Mouse (Mus musculus) left cerebral cortex, postnatal 4 days (tissue): Measurements from ENCODE around the gene Mrpl20. TPM values are rescaled to one million over a fixed set of nuclear protein-coding genes. Genes with fewer than 3 reads are reported as not detected.
A peak's percentile ranks its signal among the peaks of the same experiment; 100 is the strongest.

Experiments
- DNase-seq: peaks from one replicate; pipeline ENCODE4 v3.0.0-alpha.2; 2022
- intact Hi-C: fragments of 180-260 bp; cut with DNase I; formaldehyde crosslinking; loops from one replicate; pipeline ENCODE4 v1.15.1; 2025
- total RNA-seq, 2 experiments: library from RNA; stranded (reverse); gene quantifications; 2 replicates each; pipeline ENCODE4 v1.2.3; 2021

Mrpl20 gene
- total RNA-seq, 2 experiments from 2014 or later: 102 to 104 TPM

GRCm38 (mm10) chr4:155830596-155830995, 27.9 kb downstream of the Mrpl20 start:
- intact Hi-C loops: no loop called here
- no peak for DNase-seq

DNA sequence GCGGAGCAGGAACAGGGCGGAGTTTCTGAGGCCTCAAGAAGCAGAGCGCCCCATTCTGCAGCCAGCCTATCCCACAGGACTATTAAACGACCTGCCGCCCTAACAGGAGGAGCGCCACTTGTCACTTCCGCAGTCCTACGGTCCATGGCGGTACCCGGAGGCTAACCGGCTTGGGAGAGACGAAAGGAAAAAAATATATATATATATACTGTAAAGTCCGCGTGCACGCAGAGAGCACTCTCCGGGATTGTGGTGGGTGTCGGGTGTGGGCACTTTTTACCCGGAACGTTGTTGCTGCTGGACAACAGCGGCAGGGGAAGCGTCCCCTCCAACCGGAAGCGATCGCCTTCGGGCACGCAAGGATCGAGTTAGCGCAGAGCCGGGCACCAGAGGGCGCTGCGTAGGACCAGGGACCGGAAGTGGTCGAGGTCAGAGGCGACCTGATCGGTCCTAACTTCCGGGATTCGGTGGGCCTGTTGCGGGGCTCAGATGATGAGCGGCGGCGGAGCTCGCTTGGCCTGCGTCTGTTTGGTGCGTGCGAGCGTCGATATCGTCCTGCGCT, 28.6 kb downstream of the Mrpl20 start, which contains the start of gene Aurkaip1:
Gene Aurkaip1 (plus strand): TSS at position 68 of the 562 bp plus-strand sequence.
- peak; percentile 98 for DNase-seq

GRCm38 (mm10) chr4:155831831-155832230, 29.2 kb downstream of the Mrpl20 start:
- intact Hi-C loops: no loop called here
- DNase-seq: no peak

More for the DNA sequence above, 28.6 kb downstream of the Mrpl20 start, which contains the start of gene Aurkaip1:
- intact Hi-C loops: no loop called here

GRCm38 (mm10) chr4:155832321-155832720, 29.6 kb downstream of the Mrpl20 start:
- intact Hi-C loops: no loop called here
- DNase-seq: no peak

GRCm38 (mm10) chr4:155833234-155833633, 30.6 kb downstream of the Mrpl20 start:
- DNase-seq: no peak
- intact Hi-C loops: no loop called here

DNA sequence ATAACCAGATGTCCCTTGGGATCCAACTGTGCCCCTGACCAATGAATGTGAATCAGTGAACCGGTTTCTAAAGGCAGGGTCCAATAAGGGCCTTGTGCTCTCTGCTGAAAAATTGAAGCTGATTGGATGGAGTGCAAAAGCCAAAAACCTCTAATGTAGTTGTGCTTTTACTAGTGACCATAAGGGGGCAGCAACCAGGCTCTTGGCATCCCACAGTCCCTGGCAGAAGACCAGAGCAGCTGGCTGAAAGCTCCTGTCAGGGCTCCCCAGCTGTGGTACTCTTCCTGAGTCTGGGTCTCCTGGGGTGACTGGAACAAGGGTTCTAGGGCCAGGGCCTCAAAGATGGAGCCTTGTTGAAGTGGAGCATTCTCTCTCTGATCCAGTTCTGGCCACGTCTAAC, 31.2 kb downstream of the Mrpl20 start:
- intact Hi-C loops: no loop called here
- DNase-seq: peak; percentile 85

DNA sequence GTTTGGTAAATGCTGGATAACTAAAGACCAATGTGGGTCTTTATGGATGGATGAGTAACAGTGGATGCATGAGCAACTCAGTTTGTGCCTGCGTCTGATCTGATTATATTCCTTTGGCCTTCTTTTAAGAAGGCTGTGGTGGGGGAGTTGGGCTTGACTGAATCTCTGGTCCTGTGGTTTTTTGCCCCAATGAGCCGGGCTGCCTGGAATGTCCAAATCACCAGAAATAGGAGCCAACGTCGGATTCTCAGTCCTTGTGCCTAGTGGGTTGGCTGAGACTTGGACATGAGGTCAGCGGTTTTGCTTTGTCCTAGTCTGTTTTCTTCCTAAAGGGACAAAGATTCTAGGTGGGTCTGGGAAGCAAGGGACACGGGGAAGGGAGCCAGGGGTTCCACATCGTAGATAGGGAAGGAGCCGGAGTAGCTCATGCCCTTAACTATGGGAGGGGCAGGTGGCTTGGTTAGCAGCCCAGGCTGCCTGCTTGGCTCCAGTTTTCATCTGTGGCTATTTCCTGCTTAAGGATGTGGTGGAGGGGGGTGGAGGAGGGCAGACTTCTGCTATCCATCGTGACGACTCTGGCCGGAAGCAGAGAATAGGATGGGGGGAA, 34.8 kb downstream of the Mrpl20 start:
- intact Hi-C loops: no loop called here
- DNase-seq: no peak

DNA sequence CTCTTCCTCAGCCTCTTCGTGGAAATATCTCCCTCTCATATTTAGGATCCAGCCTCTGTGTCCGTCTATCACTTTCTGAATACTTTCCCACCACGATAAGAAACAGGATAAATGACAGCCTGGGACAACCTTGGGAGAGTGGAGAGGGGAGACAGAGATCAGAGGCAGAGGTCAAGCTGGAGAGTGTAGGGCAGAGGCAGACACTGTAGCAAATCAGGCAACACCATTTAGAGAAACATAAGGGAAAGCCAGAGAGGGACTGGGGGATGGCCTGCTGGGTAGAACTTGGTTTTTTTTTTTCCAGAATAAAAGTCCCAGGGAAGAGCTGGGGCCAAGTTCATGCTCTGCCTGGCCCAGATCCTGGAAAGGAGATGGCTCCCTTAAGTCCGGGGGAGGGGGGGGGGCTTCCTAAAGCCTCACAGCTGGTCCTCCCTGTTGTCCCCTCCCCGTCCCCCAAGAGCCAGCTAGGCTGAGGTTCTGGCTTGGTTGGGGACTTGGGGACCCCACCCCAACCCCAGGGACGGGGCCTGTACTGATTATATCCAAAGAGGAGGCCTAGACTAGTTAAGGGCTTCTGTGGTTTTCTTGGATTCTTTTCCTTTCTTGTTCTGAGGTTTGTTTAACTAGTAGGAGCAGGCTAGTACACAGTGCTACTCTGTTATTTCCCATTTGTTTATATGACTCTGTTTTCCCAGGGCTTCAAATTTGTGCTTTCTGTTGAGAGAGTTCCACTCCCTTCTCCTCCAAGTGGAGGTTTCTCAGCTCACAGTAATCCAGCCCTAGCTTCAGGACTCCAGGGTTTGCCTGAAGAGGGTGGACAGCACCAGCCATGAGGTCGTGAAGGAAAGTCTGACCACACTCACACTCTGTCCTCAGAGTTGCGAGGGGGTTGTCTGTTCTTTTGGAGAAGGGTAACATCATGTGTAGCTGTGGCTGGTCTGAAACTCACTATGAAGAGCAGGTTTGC, 35.8 kb downstream of the Mrpl20 start:
- DNase-seq: no peak
- intact Hi-C loops: no loop called here

- intact Hi-C loops: no loop called here
- DNase-seq: peak; percentile 59
Measured at GRCm38 (mm10) chr4:155839483-155839910, 36.8 kb downstream of the Mrpl20 start, which contains the start of gene Mxra8. Mxra8 (plus strand) TSS chr4:155839680.

DNA sequence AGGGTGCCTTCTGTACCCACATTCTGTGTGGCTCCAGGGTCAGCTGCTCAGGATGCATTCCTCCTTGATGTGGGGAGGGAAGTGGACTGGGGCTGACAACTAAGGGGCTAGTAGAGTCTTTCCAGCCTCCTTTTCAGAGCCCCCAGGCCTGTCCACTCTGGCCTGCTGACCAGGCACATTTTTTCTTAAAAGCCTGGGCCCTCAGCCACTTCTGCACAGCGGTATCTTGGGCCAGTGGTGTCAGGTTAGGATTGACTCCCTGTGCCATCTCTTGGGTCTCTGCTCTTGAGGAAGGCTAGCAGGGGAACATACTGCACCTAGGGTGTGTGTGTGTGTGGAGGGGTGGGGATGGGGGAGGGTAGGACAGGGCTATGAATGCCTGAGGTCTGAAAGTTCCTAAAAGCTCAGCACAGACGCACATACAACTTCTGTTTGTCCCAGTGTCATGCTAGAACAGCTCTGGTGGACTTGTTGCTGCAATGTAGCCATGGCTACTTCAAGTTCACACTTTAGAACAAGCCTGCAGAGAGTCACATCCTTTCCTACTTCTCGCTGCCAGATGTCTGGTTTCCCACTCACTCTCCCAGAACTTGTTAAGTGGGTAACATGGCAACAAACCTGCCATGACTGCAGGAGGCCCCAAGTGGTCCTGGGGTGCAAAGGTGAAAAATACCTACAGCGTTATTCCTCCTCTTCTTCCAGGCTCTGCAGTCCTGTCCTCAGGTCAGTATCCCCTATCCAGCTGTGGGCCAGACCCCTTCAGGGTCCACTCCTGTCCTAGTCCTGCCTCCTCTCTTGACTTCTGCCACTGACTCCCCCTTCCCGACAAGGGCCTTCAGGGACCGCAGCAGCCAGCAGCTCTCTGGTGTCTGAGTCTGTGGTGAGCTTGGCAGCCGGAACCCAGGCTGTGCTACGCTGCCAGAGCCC, 37.7 kb downstream of the Mrpl20 start:
- no peak for DNase-seq
- intact Hi-C loops: no loop called here

- peak; percentile 42 for DNase-seq
Measured at GRCm38 (mm10) chr4:155841003-155841454, 38.4 kb downstream of the Mrpl20 start.

GRCm38 (mm10) chr4:155841651-155842270, 39.1 kb downstream of the Mrpl20 start:
- DNase-seq: no peak

More at GRCm38 (mm10) chr4:155841003-155841454, 38.4 kb downstream of the Mrpl20 start:
- intact Hi-C loops: no loop called here

DNA sequence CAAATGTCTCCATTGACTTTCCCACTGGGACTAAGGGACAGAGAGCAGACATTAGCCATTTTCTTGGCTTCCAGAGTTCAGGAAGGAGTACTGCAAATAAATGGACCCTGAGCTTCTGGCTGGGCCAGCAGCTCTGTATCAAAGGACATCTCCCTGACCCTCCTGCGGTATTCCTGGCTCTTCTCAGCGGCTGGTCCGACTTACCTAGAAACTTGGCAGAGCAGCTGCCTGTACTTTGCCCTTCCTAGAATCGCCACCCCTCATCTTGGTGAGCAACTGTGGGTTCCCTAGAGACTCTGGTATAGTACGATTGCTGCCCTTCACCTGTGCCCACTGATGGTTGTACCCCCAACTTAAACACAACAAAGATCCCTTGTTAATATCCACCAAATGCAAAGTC, 40.6 kb downstream of the Mrpl20 start:
- intact Hi-C loops: no loop called here
- no peak for DNase-seq

More at GRCm38 (mm10) chr4:155841651-155842270, 39.1 kb downstream of the Mrpl20 start:
- intact Hi-C loops: no loop called here

DNA sequence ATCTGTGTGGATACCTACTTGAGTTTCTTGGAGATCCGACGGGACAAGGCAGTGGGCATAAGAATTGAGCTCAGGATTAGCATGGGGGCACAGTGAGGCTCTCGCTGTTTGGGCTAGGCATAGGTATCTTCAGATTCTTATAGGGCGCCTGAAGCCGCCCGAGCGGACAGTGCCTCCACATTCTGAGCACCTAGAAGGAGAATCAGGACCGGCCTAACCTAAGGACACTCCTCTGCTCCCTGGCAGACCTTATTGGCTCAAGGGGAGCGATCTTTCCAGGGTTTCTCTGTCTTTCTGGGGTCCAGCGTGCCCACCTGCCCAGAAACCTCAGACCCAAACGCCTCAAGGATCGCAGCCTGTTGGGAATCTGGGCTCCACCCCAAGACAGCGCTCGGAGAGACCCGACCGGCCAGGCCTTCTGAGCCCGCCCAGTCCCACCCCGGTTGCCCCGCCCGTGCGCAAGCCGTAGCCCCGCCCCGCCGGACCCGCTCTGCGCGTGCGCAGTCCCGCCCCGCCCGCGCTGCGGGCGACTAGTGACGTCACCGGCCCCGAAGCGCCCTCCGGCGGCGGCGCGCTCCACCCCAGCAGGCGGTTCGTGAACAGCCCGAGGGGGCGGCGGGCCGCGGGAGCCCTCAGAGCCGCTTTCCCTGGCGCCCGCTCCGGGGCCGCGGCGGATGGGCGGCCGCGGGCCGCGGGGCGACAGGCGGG, 44.3 kb downstream of the Mrpl20 start, which contains the start of gene Dvl1:
Gene Dvl1 (plus strand): TSS at position 532 of the 708 bp plus-strand sequence.
- intact Hi-C loops: no loop called here
- DNase-seq: peak; percentile 95

DNA sequence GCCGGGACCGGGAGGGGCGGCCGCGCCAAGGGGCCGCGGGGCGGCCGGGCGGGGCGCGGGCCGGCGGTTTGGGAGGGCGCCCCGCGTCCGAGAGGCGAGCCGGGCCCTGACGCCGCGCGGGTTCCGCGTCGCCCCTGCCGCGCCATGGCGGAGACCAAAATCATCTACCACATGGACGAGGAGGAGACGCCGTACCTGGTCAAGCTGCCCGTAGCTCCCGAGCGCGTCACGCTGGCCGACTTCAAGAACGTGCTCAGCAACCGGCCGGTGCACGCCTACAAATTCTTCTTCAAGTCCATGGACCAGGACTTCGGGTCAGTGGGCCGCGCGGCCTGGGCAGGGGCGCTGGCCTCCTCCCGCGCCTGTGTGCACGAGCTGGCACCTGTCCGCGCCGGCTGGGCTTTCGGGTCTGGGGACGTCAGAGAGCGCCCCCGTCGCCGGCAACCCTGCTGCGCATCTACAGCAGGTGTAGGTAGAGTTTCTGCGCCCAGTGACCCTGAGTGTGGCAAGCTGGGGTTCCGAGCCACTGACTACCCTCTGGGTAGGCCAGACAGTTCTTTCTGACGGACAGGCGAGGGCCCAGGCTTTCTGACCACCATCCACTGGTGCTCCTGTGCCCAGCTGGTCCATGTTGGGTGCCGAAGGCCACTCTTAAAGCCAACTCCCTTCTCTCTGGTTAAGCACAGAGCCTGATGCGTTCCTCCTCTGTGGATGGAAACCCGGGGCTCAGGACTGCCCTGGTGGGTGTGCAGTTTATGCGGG, 45.1 kb downstream of the Mrpl20 start:
- intact Hi-C loops: no loop called here
- DNase-seq: peak; percentile 43

GRCm38 (mm10) chr4:155848434-155849095, 45.9 kb downstream of the Mrpl20 start:
- DNase-seq: no peak
- intact Hi-C loops: no loop called here

- no peak for DNase-seq
- intact Hi-C loops: no loop called here
Measured at GRCm38 (mm10) chr4:155849391-155849790, 46.7 kb downstream of the Mrpl20 start.
